Comparison of ENCODE assay signal across 9 mouse cellular contexts in the genomic region with DNA sequence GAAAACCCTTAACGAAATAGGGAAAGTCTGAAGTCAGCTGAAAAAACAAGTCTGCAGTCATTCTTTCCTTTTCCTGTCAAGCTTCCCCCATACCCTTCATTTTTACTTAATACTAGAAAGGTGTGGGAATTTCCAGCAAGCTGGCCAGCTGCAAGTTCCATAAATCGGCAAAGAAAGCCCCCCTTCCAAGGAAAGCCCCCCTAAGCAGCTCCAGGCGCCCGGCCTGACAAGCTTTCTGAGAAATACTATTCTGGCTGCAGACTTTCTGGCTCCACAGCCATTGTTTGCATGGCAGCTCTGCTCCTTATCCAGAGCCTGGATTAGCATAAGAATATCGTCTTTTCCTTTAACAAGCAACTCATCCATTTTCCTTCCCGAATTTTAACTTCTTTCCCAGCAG. TPM values are rescaled to one million over a fixed set of nuclear protein-coding genes. Genes with fewer than 3 reads are reported as not detected.
A peak's percentile ranks its signal among the peaks of the same experiment; 100 is the strongest.
DNase-seq lines count a peak whose midpoint lies in the region; ATAC-seq and TF ChIP-seq lines count a peak whose summit lies in the region.
"Had no signal": no experiment of that assay in that cellular context is flagged by ENCODE, and none has a peak within 500 bp of the region (broad histone marks: within the 10 kb centered on the region; RNA-seq: fewer than 3 reads in every experiment).

No protein-coding gene starts in this region.

- H3K4me2 ChIP-seq in heart, postnatal 0 days (ENCODE audit: low read depth, low read length), result no peak overlapping the region
- H3K4me2 ChIP-seq in hindbrain, embryonic 13.5 days, result 0 out of 2 replicates have a peak overlapping the region, but pooled peaks have one; percentile 21

- 0 out of 2 replicates have a peak, but pooled peaks cover 5% of the 10 kb centered on the region for H3K4me1 ChIP-seq in heart, postnatal 0 days (ENCODE audit: control insufficient read depth, insufficient read depth)
- peaks cover 13% of the 10 kb centered on the region for H3K4me1 ChIP-seq in hindbrain, embryonic 13.5 days (replicated peaks)

- intact Hi-C loops in heart, postnatal 10 days (cut with DNase I), result no loop called here

- H3K27ac ChIP-seq in heart, postnatal 0 days (ENCODE audit: low read depth), result peak overlapping the region; percentile 50
- H3K27ac ChIP-seq in hindbrain, embryonic 13.5 days, result peak overlapping the region; percentile 82

- H3K4me3 ChIP-seq in heart, postnatal 0 days (ENCODE audit: low read depth, low read length), result no peak overlapping the region
- no peak overlapping the region for H3K4me3 ChIP-seq in hindbrain, embryonic 13.5 days

- H3K9ac ChIP-seq in heart, postnatal 0 days (replicated peaks; ENCODE audit: low read depth, low read length), result no peak overlapping the region
- peak overlapping the region; percentile 39; the same call in 1 of the 2 replicates for H3K9ac ChIP-seq in hindbrain, embryonic 13.5 days

- TF ChIP-seq EP300 in heart, postnatal 0 days (IDR thresholded peaks at IDR 0.05; ENCODE audit: low read depth), result no peak

- no peaks in the 10 kb centered on the region for H3K27me3 ChIP-seq in heart, postnatal 0 days (ENCODE audit: control insufficient read depth, insufficient read depth, low read length)
- no peaks in the 10 kb centered on the region for H3K27me3 ChIP-seq in hindbrain, embryonic 13.5 days

- 0 out of 2 replicates have a peak, but pooled peaks cover 9% of the 10 kb centered on the region for H3K36me3 ChIP-seq in heart, postnatal 0 days (replicated peaks; ENCODE audit: control insufficient read depth, insufficient read depth, low read length)
- H3K36me3 ChIP-seq in hindbrain, embryonic 13.5 days, result no peaks in the 10 kb centered on the region

- H3K9me3 ChIP-seq in heart, postnatal 0 days (replicated peaks; ENCODE audit: control insufficient read depth, low read length), result no peaks in the 10 kb centered on the region
- H3K9me3 ChIP-seq in hindbrain, embryonic 13.5 days, result no peaks in the 10 kb centered on the region

- no peak for ATAC-seq in heart, postnatal 0 days (ENCODE audit: insufficient read depth, low read depth)
- ATAC-seq in hindbrain, embryonic 13.5 days (ENCODE audit: low FRiP score), result peak; percentile 40; the same call in 1 of the 2 replicates

- WGBS in heart, postnatal 0 days, result 30% methylated on average over 6 of the region's 6 CpGs
- WGBS in hindbrain, embryonic 13.5 days, result 5% methylated on average over 6 of the region's 6 CpGs

- no peak for TF ChIP-seq CTCF in heart, postnatal 0 days (IDR thresholded peaks at IDR 0.05; ENCODE audit: low read depth)

- peak; percentile 12 for DNase-seq in heart, postnatal 0 days (ENCODE audit: low spot score)
- DNase-seq in heart, postnatal 10 days, result no peak
- peak; percentile 23 for DNase-seq in embryo, embryonic 9.5 days (ENCODE audit: extremely low spot score)
- DNase-seq in neural tube, embryonic 10.5 days (ENCODE audit: extremely low spot score, low spot score), result peak; percentile 19
- DNase-seq in thymus, postnatal 10 days (ENCODE audit: low spot score in 2 of 2), result no peak
- no peak for DNase-seq in cerebellum, postnatal 25 days
- DNase-seq in cerebellum, postnatal 10 days, result no peak
- DNase-seq: right cerebral cortex, postnatal 14 days had no signal

RNA-seq across cellular contexts. Expression of a gene that starts 49.5 kb away (rescaled TPM):
- total RNA-seq in heart, postnatal 0 days (2014; rRNA removed; ENCODE audit: low replicate concordance), result 99.5 and 130 TPM in 2 replicates
- polyA plus RNA-seq in heart, postnatal 0 days (2015; fragmentation: Nextera tagmentation; extraction: Ambion mirVana), result 37.2 and 38.6 TPM in 2 replicates
- total RNA-seq in heart, postnatal 10 days (2021), result 100 to 1,000 TPM in 1 of 2 experiments, 10 to 100 TPM in 1; 83.2 to 115 TPM
- polyA plus RNA-seq in hindbrain, embryonic 13.5 days (2015; fragmentation: Nextera tagmentation; extraction: Ambion mirVana), result 19.5 and 20.5 TPM in 2 replicates

Comparison
In these comparisons a context has a peak if more than half of its experiments do, and no peak if none do; other contexts are left out.
1. DNase-seq: peak in heart, postnatal 0 days (single experiment), embryo, embryonic 9.5 days (single experiment) and neural tube, embryonic 10.5 days (single experiment); none in heart, postnatal 10 days (0 of 2), thymus, postnatal 10 days (0 of 2), cerebellum, postnatal 25 days (0 of 2) and cerebellum, postnatal 10 days (0 of 2).